ENCODE assay signal across 19 mouse cellular contexts in genomic region chr12:72348508-72348907, GRCm38 (mm10).
DNase-seq lines count a peak whose midpoint lies in the region; ATAC-seq and TF ChIP-seq lines count a peak whose summit lies in the region.
"Had no signal": no experiment of that assay in that cellular context is flagged by ENCODE, and none has a peak within 500 bp of the region (broad histone marks: within the 10 kb centered on the region; RNA-seq: fewer than 3 reads in every experiment).

No protein-coding gene starts in this region.

- H3K4me2 ChIP-seq in midbrain, postnatal 0 days (ENCODE audit: low read depth, low read length, poor library complexity, severe bottlenecking), result no peak overlapping the region
- H3K4me2 ChIP-seq: embryonic facial prominence, embryonic 12.5 days; forebrain, embryonic 15.5 days; heart, embryonic 13.5 days; hindbrain, embryonic 12.5 days had no signal

- WGBS in midbrain, postnatal 0 days, result 78% methylated on average over 8 of the region's 8 CpGs
- WGBS in midbrain, embryonic 10.5 days, result 93% methylated on average over 8 of the region's 8 CpGs

- no peak for TF ChIP-seq CTCF in midbrain, postnatal 0 days (IDR thresholded peaks at IDR 0.05)

- peak; percentile 21 for DNase-seq in midbrain, postnatal 0 days (ENCODE audit: low spot score)
- DNase-seq in midbrain, embryonic 10.5 days (ENCODE audit: low spot score), result no peak
- DNase-seq in cerebellum, adult 18-20 months, result peak; percentile 41 to 52
- peak; percentile 63 for DNase-seq in cerebellum, adult 9-11 months
- DNase-seq in adrenal gland, postnatal 4 days (ENCODE audit: low spot score in 2 of 2), result no peak
- DNase-seq in left cerebral cortex, postnatal 36 days (ENCODE audit: low spot score in 2 of 2), result no peak
- DNase-seq: adrenal gland, adult 8-10 months; adrenal gland, postnatal 36 days; gastrocnemius, postnatal 25 days; heart, postnatal 4 days; kidney, adult 11 months; kidney, adult 9 months had no signal

- no peaks in the 10 kb centered on the region for H3K9me3 ChIP-seq in midbrain, postnatal 0 days (ENCODE audit: low read length)
- H3K9me3 ChIP-seq in midbrain, embryonic 10.5 days (replicated peaks), result no peaks in the 10 kb centered on the region
- H3K9me3 ChIP-seq: embryonic facial prominence, embryonic 12.5 days; forebrain, embryonic 15.5 days; heart, embryonic 13.5 days; hindbrain, embryonic 12.5 days had no signal

- no peak for ATAC-seq in midbrain, postnatal 0 days (ENCODE audit: low FRiP score)
- ATAC-seq in megakaryocyte progenitor cell, adult 5-6 weeks (replicated peaks; ENCODE audit: poor library complexity), result no peak
- ATAC-seq: forebrain, embryonic 15.5 days; hindbrain, embryonic 16.5 days; inflammation-experienced regulatory T-cells, adult 6 months had no signal

- no peaks in the 10 kb centered on the region for H3K4me1 ChIP-seq in midbrain, postnatal 0 days (ENCODE audit: insufficient read depth, low read length)
- H3K4me1 ChIP-seq in midbrain, embryonic 10.5 days, result 0 out of 2 replicates have a peak, but pooled peaks cover 6% of the 10 kb centered on the region
- H3K4me1 ChIP-seq: embryonic facial prominence, embryonic 12.5 days; forebrain, embryonic 15.5 days; hindbrain, embryonic 12.5 days had no signal

- H3K4me3 ChIP-seq in midbrain, postnatal 0 days (ENCODE audit: low read depth, low read length), result no peak overlapping the region
- no peak overlapping the region for H3K4me3 ChIP-seq in midbrain, embryonic 10.5 days
- H3K4me3 ChIP-seq: embryonic facial prominence, embryonic 12.5 days; forebrain, embryonic 15.5 days; heart, embryonic 13.5 days; hindbrain, embryonic 12.5 days had no signal

- H3K36me3 ChIP-seq in midbrain, postnatal 0 days (ENCODE audit: insufficient read depth, low read length), result no peaks in the 10 kb centered on the region
- no peaks in the 10 kb centered on the region for H3K36me3 ChIP-seq in midbrain, embryonic 10.5 days
- H3K36me3 ChIP-seq: embryonic facial prominence, embryonic 12.5 days; forebrain, embryonic 15.5 days; heart, embryonic 13.5 days; hindbrain, embryonic 12.5 days had no signal

- no peaks in the 10 kb centered on the region for H3K27me3 ChIP-seq in midbrain, postnatal 0 days (ENCODE audit: insufficient read depth, low read length)
- H3K27me3 ChIP-seq in midbrain, embryonic 10.5 days (ENCODE audit: low read depth, poor library complexity, severe bottlenecking), result no peaks in the 10 kb centered on the region
- H3K27me3 ChIP-seq: embryonic facial prominence, embryonic 12.5 days; forebrain, embryonic 15.5 days; heart, embryonic 13.5 days; hindbrain, embryonic 12.5 days had no signal

- H3K27ac ChIP-seq in midbrain, postnatal 0 days (ENCODE audit: low read depth, low read length), result no peak overlapping the region
- H3K27ac ChIP-seq in midbrain, embryonic 10.5 days (replicated peaks), result no peak overlapping the region
- H3K27ac ChIP-seq: embryonic facial prominence, embryonic 12.5 days; forebrain, embryonic 15.5 days; heart, embryonic 13.5 days; hindbrain, embryonic 12.5 days had no signal

- H3K9ac ChIP-seq in midbrain, postnatal 0 days (replicated peaks; ENCODE audit: low read length, poor library complexity, severe bottlenecking), result no peak overlapping the region
- H3K9ac ChIP-seq: embryonic facial prominence, embryonic 12.5 days; forebrain, embryonic 15.5 days; heart, embryonic 13.5 days; hindbrain, embryonic 12.5 days had no signal

- intact Hi-C loops in left cerebral cortex, postnatal 36 days (cut with DNase I), result no loop called here

Comparison
In these comparisons a context has a peak if more than half of its experiments do, and no peak if none do; other contexts are left out.
1. DNase-seq: peak in midbrain, postnatal 0 days (single experiment), cerebellum, adult 18-20 months (2 of 2) and cerebellum, adult 9-11 months (single experiment); none in midbrain, embryonic 10.5 days (single experiment), adrenal gland, postnatal 4 days (0 of 2) and left cerebral cortex, postnatal 36 days (0 of 2).